Mouse (Mus musculus): Measurements from ENCODE around the gene Ybey. TPM values are rescaled to one million over a fixed set of nuclear protein-coding genes. Genes with fewer than 3 reads are reported as not detected.

The Ybey gene
- 1 to 10 TPM; 3.5 to 4.2 TPM for total RNA-seq (2021)

DNA sequence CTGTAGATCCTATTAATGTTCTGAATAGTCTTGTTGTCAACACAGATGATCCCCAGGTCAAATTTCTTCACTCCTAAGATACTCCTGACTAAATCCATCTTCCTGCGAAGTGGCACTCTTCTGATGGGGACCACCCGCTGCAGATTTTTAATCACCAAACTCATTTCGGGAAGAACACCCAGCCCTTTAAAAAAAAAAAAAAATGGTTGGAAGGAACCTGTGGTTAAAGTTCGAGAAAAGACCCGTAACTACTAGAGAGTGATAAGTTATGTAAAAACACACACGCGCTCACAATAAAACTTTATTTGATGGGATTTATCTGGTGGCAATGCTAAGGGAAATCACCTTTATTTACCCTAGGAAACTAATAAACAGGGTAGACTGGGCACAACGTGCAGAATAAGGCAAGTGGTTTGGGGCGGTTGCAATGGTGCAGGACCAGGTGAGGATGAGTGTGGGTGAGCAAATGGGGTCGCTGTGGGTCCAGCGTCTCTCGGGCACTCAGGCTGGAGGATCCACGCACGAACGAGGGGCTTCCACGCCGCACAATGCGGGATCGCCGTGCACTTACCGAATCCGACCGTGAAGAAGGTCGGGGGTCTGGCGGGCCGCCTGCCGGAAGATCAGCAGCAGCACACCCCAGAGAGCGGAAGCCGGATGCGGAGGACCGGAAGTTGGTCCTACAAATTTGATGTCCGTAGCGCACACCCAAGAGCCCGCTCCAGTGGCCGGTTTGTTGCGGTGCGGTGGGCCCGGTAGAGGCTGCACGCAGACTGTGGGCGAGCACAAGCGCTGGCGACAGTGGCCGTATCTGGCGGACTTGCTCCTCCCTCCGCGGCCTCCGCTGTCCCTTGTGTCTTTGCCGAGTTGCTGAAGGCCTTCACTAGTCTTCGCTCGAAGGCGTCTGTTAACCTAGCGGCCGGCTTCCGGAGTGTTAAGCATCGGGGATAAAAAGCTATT lies at the start of gene Ybey, which contains the start of gene Mcm3ap:
TSS of gene Ybey (minus strand) at position 912 of the 960 bp plus-strand sequence.
TSS of gene Mcm3ap (plus strand) at position 725 of the 960 bp plus-strand sequence.
- intact Hi-C loops (cut with DNase I), result no loop called here
- DNase-seq (ENCODE audit: low spot score), result peak; percentile 75

DNA sequence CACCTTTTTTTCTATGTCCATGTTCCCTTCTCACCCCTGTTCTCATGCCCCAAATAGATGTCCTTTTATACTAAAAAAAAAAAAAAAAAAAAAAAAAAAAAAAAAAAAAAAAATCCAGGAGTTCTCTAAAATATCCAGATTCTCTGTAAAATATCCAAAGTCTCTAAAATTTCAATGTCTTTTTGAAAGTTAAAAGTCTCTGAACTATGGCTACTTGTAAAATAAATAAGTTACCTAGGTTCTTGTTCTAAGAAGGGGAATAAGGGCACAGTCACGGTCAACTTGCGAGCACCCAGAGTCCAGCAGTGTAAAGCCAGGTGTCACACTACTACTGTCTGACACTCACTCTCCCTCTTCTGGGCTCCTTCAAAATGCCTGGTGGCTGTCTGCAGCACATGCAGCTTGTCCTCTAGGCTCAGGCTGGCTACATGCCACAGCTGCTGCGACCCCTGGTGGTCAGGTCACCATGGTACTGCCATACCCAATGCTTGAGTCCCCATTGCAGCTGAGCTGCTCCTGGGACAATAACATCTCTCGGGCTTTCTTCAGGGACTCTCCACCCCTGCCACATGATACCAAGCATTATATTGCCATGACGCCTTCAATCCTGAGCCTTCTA lies 44.2 kb upstream of the Ybey start:
- intact Hi-C loops (cut with DNase I), result no loop called here
- DNase-seq (ENCODE audit: low spot score), result peak; percentile 19

DNA sequence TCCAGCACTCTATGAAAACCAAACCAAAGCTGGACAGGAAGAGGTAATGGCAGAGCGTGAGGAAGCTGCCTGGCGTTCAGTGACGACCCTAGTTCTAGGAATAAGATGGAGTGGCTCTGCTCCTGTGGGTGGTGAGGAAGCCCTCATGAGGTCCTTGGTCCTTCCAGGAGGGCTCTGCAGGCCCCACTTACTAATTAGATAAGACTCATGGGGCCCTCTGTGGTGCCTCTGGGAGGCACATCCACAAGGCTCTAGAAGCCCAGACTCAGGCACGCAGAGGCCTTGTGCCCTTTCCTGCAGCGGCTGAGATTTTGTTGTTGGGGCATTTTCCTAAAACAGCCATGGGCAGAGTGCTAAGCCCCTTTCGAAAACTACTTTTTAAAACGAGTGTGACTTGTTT lies 37.0 kb upstream of the Ybey start:
- no peak for DNase-seq (ENCODE audit: low spot score)
- intact Hi-C loops (cut with DNase I), result no loop called here

DNA sequence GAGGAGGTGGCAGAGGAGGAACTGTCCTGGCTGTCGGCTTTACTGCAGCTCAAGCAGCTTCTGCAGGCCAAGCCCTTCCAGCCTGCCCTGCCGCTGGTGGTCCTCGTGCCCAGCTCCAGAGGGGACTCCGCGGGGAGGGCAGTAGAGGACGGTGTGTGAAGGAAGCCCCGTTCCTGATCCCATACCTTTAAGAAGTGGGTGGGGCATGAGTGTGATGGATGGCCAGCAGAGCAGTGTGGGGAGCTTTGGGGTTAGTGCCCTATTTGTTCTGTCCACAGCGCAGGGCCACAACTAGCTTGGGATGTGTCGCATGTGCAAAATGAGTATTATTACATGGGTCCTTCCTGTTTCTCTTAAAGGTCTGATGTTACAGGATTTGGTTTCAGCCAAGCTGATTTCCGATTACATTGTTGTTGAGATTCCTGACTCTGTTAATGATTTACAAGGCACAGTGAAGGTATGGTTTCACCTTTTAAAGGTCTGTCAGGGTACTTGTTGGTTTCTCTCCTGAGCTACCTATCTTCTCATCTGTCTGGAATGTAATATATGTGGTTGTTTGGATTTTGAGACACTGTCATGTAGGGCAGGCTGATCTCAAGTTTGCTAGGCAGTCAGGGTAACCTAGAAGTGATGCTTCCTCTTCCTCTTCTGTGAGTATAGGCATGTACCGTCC lies 35.5 kb upstream of the Ybey start:
- DNase-seq (ENCODE audit: low spot score), result no peak
- intact Hi-C loops (cut with DNase I), result no loop called here

DNA sequence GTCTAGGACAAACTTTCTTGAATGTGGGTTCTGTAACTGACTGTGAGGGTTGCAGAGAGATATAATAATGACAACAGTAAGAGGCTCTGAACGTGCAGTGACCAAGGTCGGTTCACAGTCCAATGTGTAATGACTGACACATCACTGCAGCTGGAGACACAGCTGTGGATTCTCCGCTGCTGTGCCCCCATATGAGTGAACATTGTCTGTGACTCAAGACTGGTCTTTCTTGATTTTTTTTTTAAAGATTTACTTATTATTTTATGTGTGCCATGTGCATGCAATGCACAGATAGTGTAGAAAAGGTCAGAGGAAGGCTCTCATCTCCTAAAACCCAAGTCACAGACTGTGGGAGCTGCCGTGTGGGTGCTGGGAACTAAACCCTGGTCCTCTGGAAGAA lies 28.6 kb upstream of the Ybey start:
- no peak for DNase-seq (ENCODE audit: low spot score)
- intact Hi-C loops (cut with DNase I), result no loop called here

DNA sequence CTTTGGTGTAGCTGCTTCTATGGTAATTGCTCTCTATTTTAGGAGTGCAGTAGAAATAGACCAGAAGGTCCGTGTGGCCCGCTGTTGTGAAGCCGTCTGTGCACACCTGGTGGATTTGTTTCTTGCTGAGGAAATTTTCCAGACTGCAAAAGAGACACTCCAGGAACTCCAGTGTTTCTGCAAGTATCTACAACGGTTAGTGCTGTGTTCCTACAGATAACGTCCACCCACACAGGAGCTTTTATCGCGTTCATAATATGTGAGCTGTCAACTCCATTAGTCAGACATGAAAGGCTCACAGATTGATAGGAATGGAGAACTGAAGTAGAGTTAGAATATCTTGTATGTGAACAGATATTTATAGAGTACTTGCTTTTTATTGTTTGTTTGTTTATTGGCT lies 27.5 kb upstream of the Ybey start:
- DNase-seq (ENCODE audit: low spot score), result no peak
- intact Hi-C loops (cut with DNase I), result no loop called here

DNA sequence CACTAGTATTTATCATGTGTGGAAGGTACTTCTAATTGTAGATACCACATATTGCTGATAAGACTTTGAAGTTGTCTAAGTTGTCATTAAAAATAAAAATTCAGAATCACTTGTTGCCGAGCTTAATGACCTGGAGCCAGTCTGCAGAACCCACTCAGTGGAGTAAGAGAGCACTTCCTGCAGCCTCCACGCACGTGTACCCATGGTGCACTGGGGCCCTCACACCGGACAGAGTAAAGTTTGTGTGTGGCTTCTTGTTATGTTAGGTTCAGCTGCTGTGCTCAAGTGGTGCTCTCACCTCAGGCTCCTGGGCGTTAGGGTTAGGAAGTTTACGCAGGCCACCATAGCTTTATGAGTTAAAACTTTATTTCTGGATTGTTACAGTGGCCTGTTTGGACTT lies 26.6 kb upstream of the Ybey start:
- intact Hi-C loops (cut with DNase I), result no loop called here
- DNase-seq (ENCODE audit: low spot score), result no peak

DNA sequence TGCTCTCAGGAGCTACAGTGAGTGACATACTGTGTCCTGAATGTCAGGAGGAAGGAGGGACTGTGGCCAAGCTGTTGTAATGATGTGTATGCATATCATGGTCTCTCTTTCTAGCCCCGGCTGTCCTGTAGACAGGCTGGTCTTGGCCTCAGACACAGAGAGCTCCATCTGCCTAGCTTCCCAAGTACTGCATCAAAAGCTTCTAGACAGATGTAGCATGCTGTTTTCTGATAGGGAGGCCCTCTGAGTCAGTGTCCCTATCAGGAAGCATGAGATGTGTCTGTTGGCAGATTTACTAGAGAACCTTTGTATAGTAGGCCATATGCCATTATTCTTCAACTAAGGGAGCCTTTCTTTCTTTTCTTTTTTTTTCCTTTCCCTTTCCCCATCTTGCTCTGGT lies 24.6 kb upstream of the Ybey start:
- intact Hi-C loops (cut with DNase I), result no loop called here
- DNase-seq (ENCODE audit: low spot score), result no peak

DNA sequence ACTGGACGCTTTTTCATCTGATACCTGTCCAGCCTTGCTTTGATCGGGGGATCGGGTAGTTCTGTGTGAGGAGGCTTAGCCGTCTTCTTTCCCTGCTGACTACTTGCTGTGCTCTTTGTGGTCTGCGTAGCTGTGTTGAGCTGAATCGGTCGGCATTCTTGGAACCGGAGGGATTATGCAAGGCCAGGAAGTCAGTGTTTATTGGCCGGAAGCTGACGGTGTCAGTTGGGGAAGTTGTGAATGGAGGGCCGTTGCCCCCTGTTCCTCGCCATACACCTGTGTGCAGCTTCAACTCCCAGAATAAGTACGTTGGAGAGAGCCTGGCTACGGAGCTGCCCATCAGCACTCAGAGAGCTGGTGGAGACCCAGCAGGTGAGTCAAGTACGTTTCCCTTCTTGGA lies 20.3 kb upstream of the Ybey start:
- DNase-seq (ENCODE audit: low spot score), result no peak
- intact Hi-C loops (cut with DNase I), result no loop called here

DNA sequence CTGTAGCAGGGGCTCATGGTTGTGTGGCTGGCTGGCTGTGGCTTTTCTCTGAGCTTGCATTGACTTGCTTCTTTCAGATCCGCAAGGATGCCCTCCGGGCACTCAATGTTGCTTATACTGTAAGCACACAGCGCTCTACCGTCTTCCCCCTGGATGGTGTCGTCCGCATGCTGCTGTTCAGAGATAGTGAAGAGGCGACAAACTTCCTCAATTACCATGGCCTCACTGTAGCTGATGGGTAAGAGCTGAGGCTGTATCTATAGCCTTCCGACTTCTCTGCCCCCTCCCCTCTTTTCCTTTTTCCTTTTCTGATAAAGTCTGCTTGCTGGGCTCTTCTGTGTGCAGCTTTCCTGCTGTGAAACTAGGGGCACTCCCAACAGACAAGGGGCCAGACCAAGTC lies 19.4 kb upstream of the Ybey start:
- intact Hi-C loops (cut with DNase I), result no loop called here
- no peak for DNase-seq (ENCODE audit: low spot score)

DNA sequence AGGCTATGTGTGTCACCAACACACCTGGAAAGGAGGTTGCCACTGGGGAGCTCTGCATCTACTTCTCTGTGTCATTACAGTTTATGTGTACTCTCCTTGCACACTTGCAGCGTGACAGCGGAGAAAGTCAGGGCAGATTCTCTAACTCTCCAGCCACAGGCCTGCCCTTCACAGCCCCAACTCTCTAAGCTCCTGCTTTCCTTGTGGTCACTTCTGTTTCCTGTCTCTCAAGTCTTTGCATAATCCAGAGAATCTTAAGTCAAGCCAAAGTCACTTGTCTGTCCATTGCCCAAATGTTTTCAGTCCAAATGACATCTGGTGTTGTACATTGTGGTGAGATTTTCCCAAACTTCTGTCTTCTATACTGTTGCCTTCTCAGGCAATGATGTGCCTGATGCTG lies 17.4 kb upstream of the Ybey start:
- intact Hi-C loops (cut with DNase I), result no loop called here
- no peak for DNase-seq (ENCODE audit: low spot score)

DNA sequence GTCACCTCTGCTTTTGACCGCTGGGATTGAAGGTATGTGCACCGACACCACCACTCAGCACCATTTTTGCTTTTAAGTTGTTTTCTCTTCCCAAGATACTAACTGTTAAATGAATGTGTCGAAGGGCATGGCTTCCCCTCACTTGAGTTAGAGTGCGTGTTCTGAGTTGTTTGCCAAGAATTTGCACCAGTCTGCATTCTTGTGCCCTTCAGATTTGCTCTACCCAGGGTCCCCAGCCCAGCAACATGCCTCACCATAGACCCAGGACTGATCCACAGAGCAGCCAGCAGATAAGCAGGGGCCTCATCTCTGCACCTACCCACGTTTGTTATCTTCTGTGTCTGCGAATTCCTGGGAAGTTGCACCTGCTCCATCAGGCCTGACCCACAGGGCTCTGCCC lies 12.6 kb upstream of the Ybey start:
- DNase-seq (ENCODE audit: low spot score), result no peak

DNA sequence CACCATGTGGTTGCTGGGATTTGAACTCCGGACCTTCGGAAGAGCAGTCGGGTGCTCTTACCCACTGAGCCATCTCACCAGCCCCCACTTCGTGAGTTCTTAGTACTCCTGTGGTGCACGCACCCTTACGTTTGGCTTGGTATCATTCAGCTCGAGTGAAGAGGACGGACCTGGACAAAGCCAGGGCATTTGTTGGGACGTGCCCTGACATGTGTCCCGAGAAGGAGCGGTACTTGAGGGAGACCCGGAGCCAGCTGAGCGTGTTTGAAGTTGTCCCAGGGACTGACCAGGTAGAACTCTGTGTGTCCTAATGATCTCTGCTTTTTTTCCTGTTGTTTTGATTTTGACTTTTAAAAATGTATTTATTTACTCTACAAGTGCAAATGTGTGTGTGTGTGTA lies 11.9 kb upstream of the Ybey start:
- intact Hi-C loops (cut with DNase I), result no loop called here
- no peak for DNase-seq (ENCODE audit: low spot score)

More for the DNA sequence above, 12.6 kb upstream of the Ybey start:
- intact Hi-C loops (cut with DNase I), result no loop called here

DNA sequence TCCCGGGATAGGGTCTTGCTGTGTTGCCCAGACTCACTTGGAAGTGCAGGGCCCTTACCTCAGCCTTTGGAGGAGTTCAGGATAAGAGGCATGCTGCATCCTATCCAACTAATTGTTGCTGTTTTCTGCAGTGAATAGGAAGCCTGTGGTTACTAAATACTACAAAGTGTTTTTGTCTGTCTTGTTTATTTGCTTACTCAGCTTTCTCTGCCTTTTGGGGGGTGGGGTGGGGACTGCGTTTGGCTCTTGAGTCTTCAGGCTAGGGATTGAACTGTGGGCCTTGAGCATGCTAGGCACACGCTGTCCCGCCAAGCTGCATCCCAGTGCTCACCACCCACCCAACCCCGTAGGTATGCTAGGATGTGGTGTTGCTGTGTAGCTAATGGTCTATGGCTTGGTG lies 4.8 kb upstream of the Ybey start:
- no peak for DNase-seq (ENCODE audit: low spot score)

DNA sequence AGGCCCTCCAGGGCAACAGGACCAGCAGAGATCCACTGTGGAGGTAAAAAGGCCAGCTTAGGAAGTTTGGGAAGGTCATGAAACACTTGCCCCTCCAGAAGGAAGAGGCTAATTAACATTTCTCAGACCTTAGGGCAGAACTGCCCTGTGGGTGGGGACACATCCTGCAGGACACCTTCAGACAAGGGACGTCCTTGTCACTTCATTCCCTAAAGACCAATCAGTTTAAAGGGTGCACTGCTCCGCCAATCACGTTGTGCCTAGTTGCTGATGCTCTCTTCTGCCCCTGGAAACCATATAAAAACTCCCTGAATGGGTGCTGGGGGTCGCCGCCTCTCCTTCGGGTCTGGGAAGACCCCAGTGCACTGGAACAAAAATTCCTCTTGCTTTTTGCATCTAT lies 6.2 kb downstream of the Ybey start:
- DNase-seq (ENCODE audit: low spot score), result no peak
- intact Hi-C loops (cut with DNase I), result no loop called here

More for the DNA sequence above, 4.8 kb upstream of the Ybey start:
- intact Hi-C loops (cut with DNase I), result no loop called here

DNA sequence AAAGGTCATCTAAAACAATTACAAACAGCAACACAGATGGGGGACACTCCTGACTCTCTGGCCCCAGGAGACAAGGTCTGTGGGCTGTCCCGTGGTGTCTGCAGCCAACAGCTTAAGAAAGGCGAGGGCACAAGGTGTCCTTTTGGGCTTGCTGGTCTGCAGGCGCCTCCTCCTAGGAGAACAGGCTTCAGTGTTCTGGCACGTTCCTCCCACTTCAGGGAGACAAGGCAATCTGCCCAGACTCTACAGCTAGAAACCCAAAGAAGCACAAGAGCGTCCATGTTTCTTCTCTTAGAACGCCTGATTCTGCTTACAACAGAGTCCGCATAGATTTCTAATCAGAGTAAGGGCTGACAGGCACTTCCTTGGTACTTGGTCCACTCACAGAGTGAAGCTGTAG lies 6.6 kb downstream of the Ybey start:
- DNase-seq (ENCODE audit: low spot score), result no peak
- intact Hi-C loops (cut with DNase I), result no loop called here

DNA sequence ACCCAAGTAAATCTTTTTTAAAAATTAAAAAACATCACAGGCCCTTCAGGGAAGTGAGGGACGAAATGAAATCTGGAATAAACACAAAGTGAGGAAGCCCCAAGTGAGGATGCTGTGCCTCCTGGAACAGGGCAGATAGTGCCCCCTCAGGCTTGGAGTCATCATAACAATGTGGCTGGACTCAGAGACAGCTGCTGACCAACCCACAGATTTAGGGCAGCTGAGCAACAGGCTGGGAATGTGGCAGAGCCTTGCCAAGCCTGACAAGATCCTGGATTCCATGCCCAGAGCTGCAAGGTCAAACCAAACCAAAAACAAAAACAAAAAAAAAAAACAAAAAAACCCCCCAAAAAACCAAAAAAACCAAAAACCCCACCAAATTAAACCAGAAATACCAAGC lies 7.7 kb downstream of the Ybey start:
- intact Hi-C loops (cut with DNase I), result no loop called here
- no peak for DNase-seq (ENCODE audit: low spot score)

DNA sequence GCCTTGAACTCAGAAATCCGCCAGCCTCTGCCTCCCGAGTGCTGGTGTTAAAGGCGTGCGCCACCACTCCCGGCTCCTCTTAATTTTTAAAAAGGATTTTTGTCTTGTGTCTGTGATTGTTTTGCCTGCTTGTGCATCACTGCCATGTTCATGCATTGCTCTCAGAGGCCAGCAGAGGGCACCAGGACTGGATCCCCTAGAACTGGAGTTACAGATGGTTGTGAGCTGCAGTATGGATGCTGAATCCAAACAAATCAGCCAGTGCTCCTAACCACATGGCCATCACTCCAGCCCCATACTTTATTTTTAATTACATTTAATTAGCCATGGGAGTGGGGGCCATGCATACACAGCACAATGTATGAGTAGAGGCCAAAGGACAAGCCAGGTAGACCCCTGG lies 13.6 kb downstream of the Ybey start:
- intact Hi-C loops (cut with DNase I), result loop anchor here (1.0 kb wide), 1 partner anchor 280 kb away; no protein-coding TSS in a partner anchor
- no peak for DNase-seq (ENCODE audit: low spot score)

DNA sequence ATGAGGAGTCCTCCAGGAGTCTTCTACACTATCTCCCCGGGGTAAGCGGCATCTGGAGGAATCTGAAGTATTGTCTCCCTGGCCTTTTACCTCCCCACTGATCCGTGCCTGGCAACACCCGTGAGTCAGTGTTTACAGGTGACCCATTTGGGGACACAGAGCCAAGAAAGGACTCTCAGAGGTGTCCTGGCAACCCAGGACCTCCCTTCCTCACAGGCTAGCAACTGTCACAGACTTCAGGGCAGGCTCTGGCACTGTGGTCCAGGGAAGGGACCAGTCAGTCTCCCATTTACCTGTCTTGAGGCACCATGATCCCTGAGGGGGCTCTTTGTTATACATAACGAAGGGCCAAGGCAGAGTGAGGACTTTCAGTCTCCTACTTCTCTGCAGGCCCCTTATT lies 20.1 kb downstream of the Ybey start, which contains the start of gene 2610028H24Rik:
TSS of gene 2610028H24Rik (plus strand) at position 231 of the 400 bp plus-strand sequence.
- intact Hi-C loops (cut with DNase I), result no loop called here
- DNase-seq (ENCODE audit: low spot score), result no peak

DNA sequence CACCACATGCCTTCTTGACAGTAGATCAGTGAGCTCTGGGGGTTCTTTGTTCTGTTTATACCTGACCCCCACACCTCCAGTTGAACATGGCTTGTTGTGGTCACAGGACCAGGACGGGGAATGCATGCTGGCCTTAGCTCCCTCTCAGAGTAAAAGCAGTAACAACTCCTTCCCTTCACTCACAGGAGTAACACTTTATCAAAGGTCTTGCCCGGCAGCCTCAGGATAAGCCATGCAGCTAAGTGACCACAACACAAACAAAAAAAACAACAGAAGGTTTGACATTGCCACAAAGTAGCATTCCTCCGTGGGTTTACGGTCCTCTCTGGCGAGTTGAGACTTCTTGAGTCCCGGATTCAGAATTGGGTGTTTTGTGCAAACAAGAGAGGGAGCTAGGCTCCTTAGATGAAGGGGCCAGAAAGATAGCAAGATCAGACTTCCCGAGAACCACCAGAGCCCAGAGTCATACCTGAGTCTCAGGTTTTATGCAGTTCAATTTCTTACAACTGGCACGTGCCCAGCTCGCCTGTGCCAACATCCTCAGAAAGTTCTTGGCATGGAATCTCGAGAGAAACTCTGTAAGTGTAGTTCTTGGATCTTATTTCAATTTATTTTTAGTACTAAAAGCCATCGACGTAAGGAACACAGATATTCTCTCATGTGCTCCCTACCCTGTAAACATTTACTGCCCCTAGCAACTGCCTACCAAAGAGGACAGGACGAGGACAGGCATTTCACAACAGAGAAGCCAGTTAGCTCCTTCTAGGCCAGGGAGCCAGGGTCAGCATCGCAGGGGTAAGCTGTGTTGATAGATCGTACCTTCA lies 21.3 kb downstream of the Ybey start:
- DNase-seq (ENCODE audit: low spot score), result peak; percentile 10
- intact Hi-C loops (cut with DNase I), result no loop called here

Data from heart, postnatal 25 days (tissue).